Mouse (Mus musculus): ENCODE measurements around the gene Ksr1. TPM values are rescaled to one million over a fixed set of nuclear protein-coding genes. Genes with fewer than 3 reads are reported as not detected.

Ksr1 gene
- polyA plus RNA-seq, 1 experiment: 14.5 TPM

DNA sequence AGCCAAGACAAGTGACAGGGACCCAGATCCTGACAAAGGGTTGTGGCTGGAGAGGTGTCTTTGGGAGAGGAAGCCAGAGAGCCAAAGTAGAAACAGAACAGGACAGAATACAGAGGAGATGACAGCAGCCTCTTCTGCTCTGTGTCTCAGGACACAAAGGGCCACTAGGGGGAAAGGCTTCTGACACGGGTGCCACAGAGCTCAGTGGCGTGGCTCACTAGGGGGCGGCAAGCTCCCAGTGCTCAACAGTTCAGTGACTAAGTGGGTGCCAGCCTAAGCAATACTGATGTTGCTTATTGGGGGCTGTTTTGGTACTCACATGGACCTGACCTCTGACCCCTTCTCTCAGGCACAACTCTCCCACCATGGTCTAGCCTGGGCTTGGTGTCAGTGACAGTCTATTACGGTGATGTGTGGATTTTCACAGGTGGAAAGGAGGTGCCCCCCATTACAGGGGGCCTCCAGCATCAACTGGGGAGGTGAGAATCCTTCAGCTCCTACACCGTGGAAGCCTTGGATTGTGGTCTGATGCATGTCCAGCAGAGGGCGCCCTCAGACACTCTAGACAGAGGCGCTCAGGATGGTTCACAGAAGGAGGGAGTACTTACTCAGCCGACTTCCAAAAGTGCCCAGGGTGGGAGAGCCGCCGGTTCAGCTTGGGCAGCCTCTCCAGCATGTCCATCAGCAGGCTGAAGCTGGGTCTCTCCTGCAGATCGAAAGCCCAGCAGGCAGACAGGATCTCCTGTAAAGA lies 127.1 kb downstream of the Ksr1 start:
- Histone ChIP-seq H3K27me3 (ENCODE audit: control insufficient read depth, insufficient read depth, low read length) (no peaks in the 10 kb centered on the region), H3K4me1 (ENCODE audit: control insufficient read depth, insufficient read depth, insufficient read length) (peaks cover 18% of the 10 kb centered on the region; the same call in 1 of the 2 replicates), H3K36me3 (ENCODE audit: control insufficient read depth, insufficient read depth, low read length) (peaks cover 2% of the 10 kb centered on the region; the same call in 1 of the 2 replicates), H3K27ac (ENCODE audit: insufficient read depth, low read length) (no peak overlapping the region), H3K4me3 (ENCODE audit: extremely low read depth, insufficient read depth, insufficient read length) (no peak overlapping the region)
- TF ChIP-seq POLR2A (IDR thresholded peaks at IDR 0.05; ENCODE audit: low read depth, low read length) (no peak), CTCF (IDR thresholded peaks at IDR 0.05; ENCODE audit: extremely low read depth, insufficient read depth, insufficient read length, insufficient replicate concordance) (peak; percentile 76)
- WGBS: 49% methylated on average over 11 of the region's 11 CpGs
- peak; percentile 57 to 78 for DNase-seq (ENCODE audit: low read depth in 1 of 2, low spot score in 2 of 2)

DNA sequence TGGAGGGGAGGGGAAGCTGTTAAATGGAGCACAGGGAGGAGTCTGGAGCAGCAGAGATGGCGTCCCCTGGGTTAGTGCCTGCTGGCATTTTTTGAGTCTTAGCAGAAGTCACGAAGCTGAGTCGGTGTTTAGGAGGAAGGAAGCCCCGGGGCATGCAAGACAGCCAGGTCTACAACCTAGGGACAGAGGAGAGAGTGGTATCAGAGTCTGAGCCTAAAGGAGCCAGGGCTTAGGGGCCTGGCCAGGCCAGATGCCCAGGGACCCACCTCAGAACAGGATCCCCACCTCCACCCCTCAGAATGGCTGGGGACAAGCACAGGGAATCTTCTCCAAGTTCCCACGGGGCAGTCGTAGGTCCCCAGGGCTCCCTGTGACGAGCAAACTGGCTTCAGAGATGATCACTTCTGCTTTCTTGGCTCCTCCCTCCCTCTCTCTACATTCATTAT lies 129.0 kb downstream of the Ksr1 start:
- DNase-seq (ENCODE audit: low read depth in 1 of 2, low spot score in 2 of 2): peak in 1 of 2 experiments; percentile 36
- Histone ChIP-seq H3K27me3 (ENCODE audit: control insufficient read depth, insufficient read depth, low read length) (no peaks in the 10 kb centered on the region), H3K4me3 (ENCODE audit: extremely low read depth, insufficient read depth, insufficient read length) (no peak overlapping the region), H3K4me1 (ENCODE audit: control insufficient read depth, insufficient read depth, insufficient read length) (peaks cover 4% of the 10 kb centered on the region; the same call in 1 of the 2 replicates), H3K27ac (ENCODE audit: insufficient read depth, low read length) (peak overlapping the region; percentile 62), H3K36me3 (ENCODE audit: control insufficient read depth, insufficient read depth, low read length) (peaks cover 2% of the 10 kb centered on the region; the same call in 1 of the 2 replicates)
- TF ChIP-seq CTCF (IDR thresholded peaks at IDR 0.05; ENCODE audit: extremely low read depth, insufficient read depth, insufficient read length, insufficient replicate concordance) (no peak), POLR2A (IDR thresholded peaks at IDR 0.05; ENCODE audit: low read depth, low read length) (no peak)
- 20% methylated on average over 7 of the region's 7 CpGs for WGBS

DNA sequence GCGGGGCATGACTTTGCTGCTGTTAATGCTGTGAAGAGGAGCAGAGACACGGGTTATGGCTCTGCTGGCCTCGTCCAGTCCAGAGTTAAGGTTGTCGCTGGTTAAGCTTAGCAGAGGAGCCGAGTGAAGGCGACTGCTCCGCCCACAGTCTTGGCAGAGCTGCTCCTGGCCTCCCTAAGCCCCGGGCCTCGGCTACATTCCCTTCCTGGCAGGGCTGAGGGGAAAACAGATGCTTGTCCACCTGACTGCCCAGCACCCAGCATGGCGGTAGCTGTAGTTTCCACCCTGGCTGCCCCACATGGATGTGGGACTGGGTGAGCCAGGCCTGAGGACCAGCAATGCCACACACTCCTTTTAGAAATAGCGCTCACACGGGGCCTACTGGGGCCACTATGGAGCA lies 130.0 kb downstream of the Ksr1 start:
- H3K4me3 ChIP-seq (ENCODE audit: extremely low read depth, insufficient read depth, insufficient read length): no peak overlapping the region
- 90% methylated on average over 12 of the region's 12 CpGs for WGBS
- H3K4me1 ChIP-seq (ENCODE audit: control insufficient read depth, insufficient read depth, insufficient read length): no peaks in the 10 kb centered on the region; the same call in 1 of the 2 replicates
- H3K36me3 ChIP-seq (ENCODE audit: control insufficient read depth, insufficient read depth, low read length): peaks cover 2% of the 10 kb centered on the region; the same call in 1 of the 2 replicates
- no peaks in the 10 kb centered on the region for H3K27me3 ChIP-seq (ENCODE audit: control insufficient read depth, insufficient read depth, low read length)
- TF ChIP-seq CTCF (IDR thresholded peaks at IDR 0.05; ENCODE audit: extremely low read depth, insufficient read depth, insufficient read length, insufficient replicate concordance): no peak
- no peak for TF ChIP-seq POLR2A (IDR thresholded peaks at IDR 0.05; ENCODE audit: low read depth, low read length)
- no peak for DNase-seq (ENCODE audit: low read depth in 1 of 2, low spot score in 2 of 2)
- H3K27ac ChIP-seq (ENCODE audit: insufficient read depth, low read length): no peak overlapping the region

DNA sequence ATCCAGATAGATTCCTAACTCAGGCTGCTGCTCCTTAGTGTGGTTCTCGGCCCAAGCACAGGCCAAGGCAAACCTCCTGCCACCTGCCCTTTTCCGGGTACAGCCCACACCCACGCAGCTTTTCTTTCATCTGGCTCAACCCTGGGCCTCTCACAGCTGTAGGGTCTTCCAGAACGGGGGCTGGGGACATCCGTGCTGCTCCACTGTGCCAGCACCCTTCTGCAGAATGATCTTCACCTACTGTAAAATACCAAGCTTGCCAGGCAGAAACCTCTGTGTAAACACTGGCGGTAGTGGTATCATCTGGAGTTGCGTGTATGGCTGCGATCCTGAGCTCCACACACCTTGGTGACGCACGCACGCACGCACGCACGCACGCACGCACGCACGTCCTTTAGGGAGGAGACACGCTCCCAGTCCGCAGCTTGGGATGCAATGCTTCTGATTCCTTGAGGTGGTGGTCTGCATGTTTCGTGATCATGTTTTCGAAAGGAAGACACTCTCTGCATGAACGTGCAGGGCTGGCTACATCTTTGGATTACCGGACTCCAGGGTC lies 130.5 kb downstream of the Ksr1 start:
- Histone ChIP-seq H3K4me1 (ENCODE audit: control insufficient read depth, insufficient read depth, insufficient read length) (no peaks in the 10 kb centered on the region; the same call in 1 of the 2 replicates), H3K4me3 (ENCODE audit: extremely low read depth, insufficient read depth, insufficient read length) (no peak overlapping the region), H3K36me3 (ENCODE audit: control insufficient read depth, insufficient read depth, low read length) (peaks cover 2% of the 10 kb centered on the region; the same call in 1 of the 2 replicates), H3K27ac (ENCODE audit: insufficient read depth, low read length) (no peak overlapping the region), H3K27me3 (ENCODE audit: control insufficient read depth, insufficient read depth, low read length) (no peaks in the 10 kb centered on the region)
- 93% methylated on average over 24 of the region's 24 CpGs for WGBS
- no peak for DNase-seq (ENCODE audit: low read depth in 1 of 2, low spot score in 2 of 2)
- no peak for TF ChIP-seq POLR2A (IDR thresholded peaks at IDR 0.05; ENCODE audit: low read depth, low read length)
- no peak for TF ChIP-seq CTCF (IDR thresholded peaks at IDR 0.05; ENCODE audit: extremely low read depth, insufficient read depth, insufficient read length, insufficient replicate concordance)

DNA sequence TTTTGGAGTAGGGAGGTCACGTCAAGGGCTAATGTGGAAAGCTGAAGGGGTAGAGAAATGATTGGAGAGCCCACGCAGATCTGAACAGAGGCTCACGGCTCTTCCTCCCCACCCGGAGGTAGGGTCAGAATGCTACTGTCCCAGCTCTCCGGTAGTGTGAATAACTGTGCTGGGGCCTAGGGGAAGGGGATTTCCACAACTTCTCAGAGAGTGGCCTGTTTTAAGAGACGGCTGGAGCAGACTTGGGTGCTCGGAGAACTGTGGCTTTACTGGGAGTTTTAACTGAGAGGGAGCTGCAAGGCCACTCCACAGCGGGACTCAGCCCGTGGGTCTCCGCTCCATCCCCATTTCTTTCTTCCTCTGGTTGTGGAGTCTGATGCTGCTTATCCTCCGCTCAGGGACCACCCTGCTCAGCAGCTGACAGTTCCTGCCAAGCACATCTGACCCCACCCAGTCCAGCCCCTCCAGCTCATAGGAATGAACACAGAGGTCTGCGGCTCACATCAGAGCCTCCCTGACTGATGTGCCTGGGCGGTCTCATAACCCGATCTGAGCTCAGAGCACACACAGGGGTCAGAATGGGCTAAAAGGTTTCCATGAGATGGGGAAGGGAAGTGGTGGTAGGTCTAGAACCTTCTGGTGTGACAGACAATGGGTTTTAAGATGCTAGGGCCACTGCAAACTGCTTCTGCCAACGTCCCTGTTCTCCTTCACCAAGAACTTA lies 131.4 kb downstream of the Ksr1 start:
- H3K36me3 ChIP-seq (ENCODE audit: control insufficient read depth, insufficient read depth, low read length): peaks cover 2% of the 10 kb centered on the region; the same call in 1 of the 2 replicates
- no peak for DNase-seq (ENCODE audit: low read depth in 1 of 2, low spot score in 2 of 2)
- no peak overlapping the region for H3K4me3 ChIP-seq (ENCODE audit: extremely low read depth, insufficient read depth, insufficient read length)
- whole genome bisulfite sequencing: 89% methylated on average over 15 of the region's 15 CpGs
- H3K27me3 ChIP-seq (ENCODE audit: control insufficient read depth, insufficient read depth, low read length): no peaks in the 10 kb centered on the region
- H3K4me1 ChIP-seq (ENCODE audit: control insufficient read depth, insufficient read depth, insufficient read length): no peaks in the 10 kb centered on the region; the same call in 1 of the 2 replicates
- TF ChIP-seq CTCF (IDR thresholded peaks at IDR 0.05; ENCODE audit: extremely low read depth, insufficient read depth, insufficient read length, insufficient replicate concordance): no peak
- no peak for TF ChIP-seq POLR2A (IDR thresholded peaks at IDR 0.05; ENCODE audit: low read depth, low read length)
- no peak overlapping the region for H3K27ac ChIP-seq (ENCODE audit: insufficient read depth, low read length)

DNA sequence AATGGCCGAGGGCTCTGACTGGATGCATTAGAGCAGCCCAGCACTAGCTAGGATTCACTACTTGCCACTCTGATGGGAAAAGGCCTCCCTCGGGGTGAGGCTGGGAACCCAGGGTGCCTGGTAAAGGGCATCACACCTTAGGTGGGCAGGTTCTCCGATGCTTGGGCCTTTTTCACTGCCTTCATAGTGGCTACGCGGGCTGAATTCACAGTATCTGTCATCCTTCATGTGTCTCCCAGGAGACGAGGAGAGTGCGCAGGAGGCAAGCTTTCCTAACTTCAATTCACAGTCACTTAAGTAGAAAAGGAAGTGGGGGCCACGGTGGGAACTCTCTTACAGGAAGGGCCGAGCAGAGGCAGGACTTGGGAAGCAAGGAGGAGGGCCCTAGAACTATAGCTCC lies 132.4 kb downstream of the Ksr1 start:
- Histone ChIP-seq H3K4me1 (ENCODE audit: control insufficient read depth, insufficient read depth, insufficient read length) (no peaks in the 10 kb centered on the region; the same call in 1 of the 2 replicates), H3K36me3 (ENCODE audit: control insufficient read depth, insufficient read depth, low read length) (peaks cover 2% of the 10 kb centered on the region; the same call in 1 of the 2 replicates), H3K27ac (ENCODE audit: insufficient read depth, low read length) (no peak overlapping the region), H3K27me3 (ENCODE audit: control insufficient read depth, insufficient read depth, low read length) (no peaks in the 10 kb centered on the region), H3K4me3 (ENCODE audit: extremely low read depth, insufficient read depth, insufficient read length) (no peak overlapping the region)
- TF ChIP-seq CTCF (IDR thresholded peaks at IDR 0.05; ENCODE audit: extremely low read depth, insufficient read depth, insufficient read length, insufficient replicate concordance) (no peak), POLR2A (IDR thresholded peaks at IDR 0.05; ENCODE audit: low read depth, low read length) (no peak)
- no peak for DNase-seq (ENCODE audit: low read depth in 1 of 2, low spot score in 2 of 2)
- WGBS: 79% methylated on average over 9 of the region's 9 CpGs
